Mouse (Mus musculus): ENCODE data around the gene Tmcc1.

DNA sequence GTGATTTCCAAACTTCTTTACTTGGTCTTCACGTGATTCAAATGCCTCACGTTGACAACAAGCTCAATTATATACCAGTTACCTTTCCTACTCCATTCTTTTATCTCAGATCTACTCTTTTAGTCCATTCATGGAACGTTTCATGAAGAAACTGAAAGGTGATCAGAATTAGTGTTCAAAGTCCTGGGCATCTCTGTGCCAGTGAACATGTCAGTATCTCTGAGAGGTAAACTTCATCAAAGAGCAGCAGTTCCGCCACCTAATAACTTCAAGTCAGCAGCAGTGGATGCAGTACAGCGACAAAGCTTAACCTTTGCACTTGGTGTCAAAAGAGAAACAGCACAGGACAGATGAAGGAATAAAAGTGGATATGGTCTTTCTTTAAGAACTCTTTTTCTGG is 112.5 kb downstream of the Tmcc1 start:
- TF ChIP-seq CTCF (IDR thresholded peaks at IDR 0.05) = no peak
- TF ChIP-seq EP300 (IDR thresholded peaks at IDR 0.05) = no peak

All from lung, postnatal 0 days (tissue).